Mouse (Mus musculus): ENCODE results near the gene Nphs1. TPM values are rescaled to one million over a fixed set of nuclear protein-coding genes. Genes with fewer than 3 reads are reported as not detected.

Nphs1 gene
- total and polyA plus RNA-seq, 3 experiments, result 1.2 to 2.3 TPM; not detected in 1

DNA sequence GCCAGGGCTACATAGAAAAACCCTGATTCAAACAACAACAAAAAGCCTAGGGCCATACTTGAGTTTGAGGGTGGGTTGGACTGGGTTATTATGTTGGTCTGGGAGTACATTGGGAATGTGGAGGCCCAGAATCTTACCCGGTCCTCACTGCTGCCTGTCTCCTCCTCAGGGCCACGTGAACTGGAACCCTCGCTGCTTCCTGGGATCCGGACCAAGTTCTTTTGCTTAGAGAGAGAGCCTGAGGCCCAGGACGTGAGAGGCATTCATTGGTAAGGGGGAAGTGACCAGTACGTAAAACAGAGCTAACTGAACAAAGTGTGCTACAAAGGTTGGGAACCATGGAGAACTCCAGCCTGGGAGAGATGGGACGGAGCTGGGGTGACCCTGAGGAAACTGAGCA, 7.9 kb upstream of the Nphs1 start:
- H3K27ac ChIP-seq (ENCODE audit: control insufficient read depth, low read depth, low read length), result no peak overlapping the region
- no peak for DNase-seq (ENCODE audit: low read depth, low spot score)
- no peaks in the 10 kb centered on the region; the same call in 1 of the 2 replicates for H3K79me2 ChIP-seq (ENCODE audit: control insufficient read depth, insufficient read depth, low read length, poor library complexity)
- no peaks in the 10 kb centered on the region for H3K9me3 ChIP-seq (replicated peaks; ENCODE audit: insufficient read depth, low read length)
- no peaks in the 10 kb centered on the region for H3K27me3 ChIP-seq (ENCODE audit: control insufficient read depth in 1 of 2, insufficient read depth in 2 of 2, low read length in 2 of 2)
- H3K4me1 ChIP-seq (ENCODE audit: control insufficient read depth in 1 of 2, insufficient read depth in 2 of 2, low read length in 2 of 2), result no peaks in the 10 kb centered on the region
- TF ChIP-seq POLR2AphosphoS2 (IDR thresholded peaks at IDR 0.05; ENCODE audit: low read length), result no peak
- TF ChIP-seq ZMIZ1 (IDR thresholded peaks at IDR 0.05; ENCODE audit: low read depth, low read length), result no peak
- TF ChIP-seq RAD21 (IDR thresholded peaks at IDR 0.05; ENCODE audit: low read depth, low read length), result no peak
- no peak for TF ChIP-seq ZC3H11A (IDR thresholded peaks at IDR 0.05; ENCODE audit: low read depth, low read length)
- no peak for TF ChIP-seq ZNF384 (IDR thresholded peaks at IDR 0.05; ENCODE audit: low read depth, low read length)
- no peak for TF ChIP-seq USF2 (IDR thresholded peaks at IDR 0.05; ENCODE audit: borderline replicate concordance in 1 of 2, insufficient read depth in 1 of 2, low read depth in 1 of 2, low read length in 2 of 2)
- TF ChIP-seq MAX (IDR thresholded peaks at IDR 0.05; ENCODE audit: low read length), result no peak
- no peak for TF ChIP-seq GABPA (IDR thresholded peaks at IDR 0.05; ENCODE audit: low read depth, low read length)
- no peak for TF ChIP-seq RCOR1 (IDR thresholded peaks at IDR 0.05; ENCODE audit: low read depth, low read length)
- TF ChIP-seq SIN3A (IDR thresholded peaks at IDR 0.05; ENCODE audit: low read length), result no peak
- no peak for TF ChIP-seq MEF2A (IDR thresholded peaks at IDR 0.05; ENCODE audit: extremely low read depth, insufficient replicate concordance, low read depth, low read length, poor library complexity, severe bottlenecking)
- no peak for TF ChIP-seq E2F4 (IDR thresholded peaks at IDR 0.05; ENCODE audit: borderline replicate concordance, low read depth, low read length)
- no peak for TF ChIP-seq TBP (IDR thresholded peaks at IDR 0.05; ENCODE audit: low read depth, low read length)
- TF ChIP-seq TCF12 (IDR thresholded peaks at IDR 0.05; ENCODE audit: low read depth, low read length), result no peak
- TF ChIP-seq MYC (IDR thresholded peaks at IDR 0.05; ENCODE audit: low read depth, low read length), result no peak
- no peak for TF ChIP-seq ZKSCAN1 (IDR thresholded peaks at IDR 0.05; ENCODE audit: low read depth, low read length)
- TF ChIP-seq GATA1 (IDR thresholded peaks at IDR 0.05; ENCODE audit: low read depth, low read length), result no peak
- H3K36me3 ChIP-seq (ENCODE audit: control insufficient read depth in 1 of 2, insufficient read depth in 2 of 2, low read length in 2 of 2), result no peaks in the 10 kb centered on the region; a peak in 1 of 4 replicates
- H3K9ac ChIP-seq (ENCODE audit: control insufficient read depth, low read depth, low read length, poor library complexity, severe bottlenecking), result no peak overlapping the region
- no peak overlapping the region for H3K4me3 ChIP-seq (ENCODE audit: control insufficient read depth in 1 of 2, insufficient read depth in 1 of 2, low read depth in 2 of 2, low read length in 2 of 2)

DNA sequence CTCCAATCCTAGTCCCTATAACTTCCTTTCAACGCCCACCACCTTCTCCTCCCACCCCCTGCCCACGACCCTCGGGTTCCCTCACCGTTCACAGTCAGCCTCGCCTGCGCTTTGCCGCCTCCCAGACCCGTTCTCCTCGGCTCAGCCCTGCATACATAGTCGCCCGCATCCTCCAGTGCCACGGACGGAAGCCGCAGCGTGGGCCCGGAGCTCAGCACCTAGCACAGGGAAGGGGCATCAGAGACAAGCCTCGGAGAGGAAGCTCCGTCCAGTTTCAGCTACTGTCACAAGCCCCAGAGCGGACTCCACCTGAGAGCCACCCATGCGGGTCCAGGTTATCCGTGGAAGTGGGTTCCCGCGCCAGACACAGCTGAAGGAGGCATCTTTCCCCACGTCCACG, 4.8 kb upstream of the Nphs1 start:
- Histone ChIP-seq H3K9me3 (replicated peaks; ENCODE audit: insufficient read depth, low read length) (no peaks in the 10 kb centered on the region), H3K27ac (ENCODE audit: control insufficient read depth, low read depth, low read length) (no peak overlapping the region), H3K9ac (ENCODE audit: control insufficient read depth, low read depth, low read length, poor library complexity, severe bottlenecking) (no peak overlapping the region), H3K36me3 (ENCODE audit: control insufficient read depth in 1 of 2, insufficient read depth in 2 of 2, low read length in 2 of 2) (no peaks in the 10 kb centered on the region), H3K4me1 (ENCODE audit: control insufficient read depth in 1 of 2, insufficient read depth in 2 of 2, low read length in 2 of 2) (no peaks in the 10 kb centered on the region), H3K79me2 (ENCODE audit: control insufficient read depth, insufficient read depth, low read length, poor library complexity) (no peaks in the 10 kb centered on the region), H3K27me3 (ENCODE audit: control insufficient read depth in 1 of 2, insufficient read depth in 2 of 2, low read length in 2 of 2) (no peaks in the 10 kb centered on the region; a peak in 1 of 4 replicates), H3K4me3 (ENCODE audit: control insufficient read depth in 1 of 2, insufficient read depth in 1 of 2, low read depth in 2 of 2, low read length in 2 of 2) (no peak overlapping the region)
- no peak for DNase-seq (ENCODE audit: low read depth, low spot score)
- TF ChIP-seq ZC3H11A (IDR thresholded peaks at IDR 0.05; ENCODE audit: low read depth, low read length) (no peak), TBP (IDR thresholded peaks at IDR 0.05; ENCODE audit: low read depth, low read length) (no peak), SMC3 (IDR thresholded peaks at IDR 0.05; ENCODE audit: low read depth, low read length) (no peak), POLR2AphosphoS5 (IDR thresholded peaks at IDR 0.05; ENCODE audit: borderline replicate concordance, low read depth, low read length) (no peak), MYB (IDR thresholded peaks at IDR 0.05; ENCODE audit: low read depth, low read length) (no peak), RAD21 (IDR thresholded peaks at IDR 0.05; ENCODE audit: low read depth, low read length) (no peak), USF1 (IDR thresholded peaks at IDR 0.05; ENCODE audit: low read depth, low read length) (no peak), E2F4 (IDR thresholded peaks at IDR 0.05; ENCODE audit: borderline replicate concordance, low read depth, low read length) (no peak), USF2 (IDR thresholded peaks at IDR 0.05; ENCODE audit: borderline replicate concordance in 1 of 2, insufficient read depth in 1 of 2, low read depth in 1 of 2, low read length in 2 of 2) (no peak), SIN3A (IDR thresholded peaks at IDR 0.05; ENCODE audit: low read length) (no peak), NELFE (IDR thresholded peaks at IDR 0.05; ENCODE audit: low read depth, low read length) (no peak), MAZ (IDR thresholded peaks at IDR 0.05; ENCODE audit: low read depth, low read length) (no peak), MXI1 (IDR thresholded peaks at IDR 0.05; ENCODE audit: low read depth, low read length) (no peak), ETS1 (IDR thresholded peaks at IDR 0.05; ENCODE audit: low read depth, low read length) (no peak), GABPA (IDR thresholded peaks at IDR 0.05; ENCODE audit: low read depth, low read length) (no peak)
